Mouse (Mus musculus) embryo, embryonic 9.5 days (tissue): ENCODE measurements around the gene Otx2.
A peak's percentile ranks its signal among the peaks of the same experiment; 100 is the strongest.
"Not testable (repeated sequence)": the region's sequence is repeated elsewhere in the genome, so short reads cannot be mapped to it uniquely, and the experiment has no call there.

Source experiments
- DNase-seq: peaks from one replicate; pipeline ENCODE4 v3.0.0-alpha.2; 2017; ENCODE audit errors: extremely low spot score

Gene Otx2

GRCm38 (mm10) chr14:48655073-48655791, 18.4 kb downstream of the Otx2 start:
- peak; percentile 69 for DNase-seq

- DNase-seq, result peak; percentile 53
Observed at GRCm38 (mm10) chr14:48654551-48655072, 19.0 kb downstream of the Otx2 start.

DNA sequence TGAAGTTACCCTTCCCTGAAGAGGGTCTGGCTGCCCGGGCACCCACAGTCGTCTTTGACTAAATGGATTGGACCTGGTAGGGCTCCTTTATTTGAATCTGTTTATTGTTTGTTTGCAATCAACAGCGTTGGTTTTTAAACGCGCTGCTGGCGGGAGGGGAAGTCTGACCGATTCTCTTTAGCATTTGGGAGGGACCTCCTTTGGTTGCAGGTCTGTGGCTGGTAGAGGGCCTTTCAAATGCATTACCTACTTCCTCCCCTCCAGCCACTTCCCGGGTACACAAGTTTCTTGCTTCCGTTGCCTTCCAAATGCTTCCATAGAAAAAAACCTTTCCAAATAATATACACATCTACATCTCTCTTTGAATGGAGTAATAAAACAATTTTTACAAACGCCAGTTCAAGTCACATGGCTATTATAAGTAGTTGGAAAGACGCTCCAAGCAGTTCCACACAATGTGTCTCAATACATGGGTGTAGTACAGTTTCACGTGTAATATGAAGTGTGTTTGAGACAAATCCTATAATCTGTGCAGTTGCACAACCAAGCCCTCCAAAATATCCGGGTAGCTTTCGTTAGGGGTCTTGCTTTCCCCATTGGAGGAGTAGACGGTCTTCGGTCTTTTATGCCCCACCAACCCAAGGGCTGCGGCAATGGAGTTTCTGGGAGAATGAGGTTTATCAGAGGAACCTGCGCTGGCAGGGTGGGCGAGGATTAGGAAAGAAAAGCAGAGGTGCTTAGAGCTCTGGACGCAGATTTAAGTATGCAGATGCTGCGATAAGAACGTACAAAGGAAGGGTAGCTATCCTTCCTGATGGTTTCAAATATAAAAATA, 19.7 kb downstream of the Otx2 start:
- DNase-seq, result peak; percentile 48

DNA sequence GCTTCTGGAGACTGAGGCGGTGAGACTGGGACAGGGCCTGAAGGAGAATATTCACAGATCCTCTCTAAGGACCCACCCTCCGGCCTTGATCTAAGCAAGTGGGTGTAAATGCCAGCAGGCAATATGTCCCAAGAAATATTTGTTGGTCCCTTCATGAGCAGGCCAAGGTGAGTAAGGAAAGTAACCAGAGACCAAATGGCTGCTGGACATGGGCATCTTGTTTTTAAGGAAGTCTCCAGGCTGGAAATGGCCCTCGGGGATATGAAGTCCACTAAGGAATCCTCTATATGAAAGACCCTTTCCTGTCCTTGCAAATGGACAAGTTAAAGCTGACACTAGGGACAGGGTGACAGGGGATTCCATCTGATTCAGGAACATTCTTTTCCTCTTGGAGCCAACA, 20.5 kb downstream of the Otx2 start:
- DNase-seq, result peak; percentile 12

- DNase-seq, result peak; percentile 10
Observed at GRCm38 (mm10) chr14:48652256-48652655, 21.4 kb downstream of the Otx2 start.

DNA sequence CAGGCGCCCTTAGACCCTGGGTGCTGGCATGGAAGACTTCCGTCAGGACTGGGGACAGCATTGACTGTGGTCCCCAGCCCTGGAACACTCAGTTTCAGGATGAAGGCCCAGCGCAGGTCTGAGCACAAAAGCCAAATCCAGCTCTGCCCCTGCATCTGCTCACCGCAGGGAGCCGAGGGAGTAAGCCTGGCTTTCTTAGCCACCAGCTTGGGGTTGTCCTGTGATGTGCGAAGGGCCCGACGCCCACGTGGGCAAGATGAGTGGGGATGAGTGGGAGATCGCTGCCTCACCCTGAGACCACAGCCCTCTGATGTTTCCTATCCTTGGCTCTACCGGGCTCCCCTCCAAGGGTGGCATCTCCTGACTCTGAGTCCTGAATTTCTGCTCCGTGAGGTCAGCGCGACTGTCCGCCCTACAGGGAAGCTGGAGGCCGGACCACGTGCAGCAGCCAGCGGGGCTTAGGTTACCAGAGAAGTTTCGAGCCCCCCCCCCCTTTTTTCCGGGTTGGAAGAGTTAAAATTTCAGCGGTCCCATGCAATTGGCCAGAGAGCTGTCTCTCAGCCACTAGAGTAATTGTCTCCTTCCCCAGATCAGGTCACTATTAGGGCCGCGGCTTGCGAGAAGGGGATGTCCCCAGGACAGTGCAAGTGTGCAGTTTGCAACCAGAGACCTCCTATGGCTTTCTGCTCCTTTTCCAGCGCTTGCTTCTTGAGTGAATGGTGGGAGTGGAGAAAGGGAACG, 22.0 kb downstream of the Otx2 start:
- DNase-seq, result peak; percentile 48

GRCm38 (mm10) chr14:48641462-48642395, 31.9 kb downstream of the Otx2 start:
- no peak for DNase-seq

- DNase-seq, result no peak
Observed at GRCm38 (mm10) chr14:48633141-48633540, 40.5 kb downstream of the Otx2 start.

GRCm38 (mm10) chr14:48632335-48632734, 41.3 kb downstream of the Otx2 start:
- no peak for DNase-seq

DNA sequence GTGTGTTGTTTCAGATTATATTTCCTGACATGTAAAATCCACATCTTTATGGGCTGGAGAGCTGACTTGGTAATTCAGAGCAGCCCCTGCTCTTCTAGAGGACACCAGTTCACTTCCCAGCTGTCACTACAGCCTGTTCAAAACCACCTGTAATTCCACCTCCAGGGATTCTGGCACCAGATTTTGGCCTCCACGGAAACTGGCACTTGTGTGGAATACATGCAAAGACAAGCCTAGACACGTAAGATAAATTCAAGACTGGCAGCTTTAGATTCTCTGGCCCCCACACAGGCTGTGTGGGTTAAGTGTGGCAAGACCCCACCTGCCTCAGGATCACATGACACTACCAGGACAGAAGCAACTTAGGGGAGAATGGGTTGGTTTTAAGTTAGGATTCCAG, 42.1 kb downstream of the Otx2 start:
- DNase-seq, result no peak

GRCm38 (mm10) chr14:48629404-48629803, 44.2 kb downstream of the Otx2 start:
- no peak for DNase-seq

DNA sequence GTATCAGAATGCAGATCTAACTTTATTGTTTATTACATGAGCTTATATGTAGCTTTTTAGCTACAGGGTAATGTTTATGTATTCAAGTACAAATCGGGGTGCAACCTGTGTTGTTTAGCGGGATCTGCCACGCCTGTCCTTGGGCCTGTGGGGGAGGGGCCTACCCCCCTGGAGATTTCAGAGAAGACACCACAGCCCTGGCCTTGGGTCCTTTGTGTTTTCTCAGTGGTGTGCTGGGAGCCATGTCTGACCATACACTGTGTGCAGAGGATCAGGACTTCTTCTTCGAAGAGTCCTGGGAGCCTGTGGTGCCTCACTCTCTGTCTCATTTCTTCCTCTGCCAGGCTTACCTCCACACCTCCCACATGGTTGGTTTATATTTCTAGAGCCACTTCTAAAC, 47.3 kb downstream of the Otx2 start:
- DNase-seq, result no peak

DNA sequence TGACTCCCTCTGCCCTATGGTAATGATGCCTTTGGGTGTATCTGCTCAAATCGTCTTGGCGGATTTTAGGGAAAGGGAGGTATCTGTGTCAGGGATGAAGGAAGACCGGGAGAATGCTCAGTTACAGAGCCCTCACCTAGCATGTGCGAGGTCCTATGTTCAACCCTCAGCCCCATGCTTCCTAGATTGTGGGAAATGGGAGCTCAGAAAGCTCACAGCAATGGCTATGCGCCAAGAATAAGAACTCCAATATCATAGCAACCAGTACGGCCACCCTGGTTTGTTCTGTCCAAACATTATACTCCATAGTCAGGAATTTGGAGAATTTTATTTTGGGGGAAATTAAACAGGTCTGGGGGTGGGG, 48.3 kb downstream of the Otx2 start:
- DNase-seq, result no peak

- no peak for DNase-seq
Observed at GRCm38 (mm10) chr14:48624596-48625330, 48.9 kb downstream of the Otx2 start.

DNA sequence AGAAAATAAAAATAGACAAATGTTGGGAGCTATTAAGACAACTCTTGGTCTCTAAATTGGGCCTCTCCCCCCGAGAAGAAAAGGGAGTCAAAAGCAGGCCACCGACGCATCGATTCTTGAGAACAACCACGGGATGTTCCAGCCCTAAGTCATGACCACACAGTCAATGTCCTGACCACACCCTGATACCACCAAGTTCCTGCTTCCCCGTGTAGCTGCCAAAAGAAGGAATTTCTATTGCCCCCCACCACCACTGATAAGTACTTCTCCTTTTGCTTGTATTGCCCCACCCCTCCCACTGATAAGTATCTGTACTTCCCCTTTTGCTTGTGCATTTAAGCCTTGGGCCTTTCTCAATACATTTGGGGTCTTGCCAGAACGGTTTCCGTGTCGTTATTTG, 50.9 kb downstream of the Otx2 start:
- not testable (repeated sequence) for DNase-seq

DNA sequence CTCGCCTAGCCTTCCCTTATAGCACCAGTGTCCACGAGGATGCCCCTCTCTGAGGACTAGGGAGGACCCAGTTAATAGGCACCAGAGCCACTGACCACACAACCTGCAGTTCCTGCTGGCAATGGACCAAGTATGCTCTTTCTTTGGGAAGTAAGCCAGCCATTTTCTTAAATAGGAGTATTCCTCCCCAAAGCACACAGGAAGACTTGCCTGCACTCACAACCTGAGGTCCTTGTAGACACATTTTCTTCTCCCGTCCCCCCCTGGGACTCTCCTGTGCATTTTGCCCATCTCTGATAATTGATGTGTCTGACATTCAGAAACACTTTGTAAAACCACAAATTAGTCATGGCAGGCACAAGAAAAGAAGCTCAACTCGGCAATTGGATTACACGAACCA, 57.3 kb downstream of the Otx2 start:
- no peak for DNase-seq

GRCm38 (mm10) chr14:48608641-48609310, 64.8 kb downstream of the Otx2 start:
- no peak for DNase-seq
